Mouse (Mus musculus): ENCODE results near the gene Pcdh9.

- no peak for TF ChIP-seq CTCF (IDR thresholded peaks at IDR 0.05; ENCODE audit: insufficient read depth, low read depth, low read length)
- TF ChIP-seq POLR2A (IDR thresholded peaks at IDR 0.05; ENCODE audit: insufficient read depth, low read depth, low read length): no peak
These were observed 453.3 kb downstream of the Pcdh9 start for GRCm38 (mm10) chr14:93437226-93437625.
